Mouse (Mus musculus) ES-Bruce4 (cell line): ENCODE results near the gene Camk2d.

Experiments used
- CTCF ChIP-seq: IDR thresholded peaks from one replicate; pipeline ENCODE4 v1.8.1; 2011; ENCODE audit warnings: low read depth, low read length
- EP300 ChIP-seq: IDR thresholded peaks from 2 replicates; pipeline ENCODE4 v1.6.1; 2011; ENCODE audit warnings: low read depth, low read length; ENCODE audit not compliant: insufficient read depth
- POLR2A ChIP-seq: IDR thresholded peaks from one replicate; pipeline ENCODE4 v1.8.1; 2011; ENCODE audit warnings: low read length; ENCODE audit not compliant: insufficient read depth

- TF ChIP-seq CTCF (no peak), POLR2A (no peak), EP300 (no peak)
Measured at GRCm38 (mm10) chr3:126609310-126609709, 13.2 kb downstream of the Camk2d start.
